Mouse (Mus musculus) induced T-regulatory cell, adult 2 months (primary cell): ENCODE measurements around the gene Car1.
"Not testable (repeated sequence)": the region's sequence is repeated elsewhere in the genome, so short reads cannot be mapped to it uniquely, and the experiment has no call there.

Experiments used
- DNase-seq: peaks from one replicate; pipeline ENCODE4 v3.0.0-alpha.2; 2012; ENCODE audit warnings: low read depth

Gene Car1

DNA sequence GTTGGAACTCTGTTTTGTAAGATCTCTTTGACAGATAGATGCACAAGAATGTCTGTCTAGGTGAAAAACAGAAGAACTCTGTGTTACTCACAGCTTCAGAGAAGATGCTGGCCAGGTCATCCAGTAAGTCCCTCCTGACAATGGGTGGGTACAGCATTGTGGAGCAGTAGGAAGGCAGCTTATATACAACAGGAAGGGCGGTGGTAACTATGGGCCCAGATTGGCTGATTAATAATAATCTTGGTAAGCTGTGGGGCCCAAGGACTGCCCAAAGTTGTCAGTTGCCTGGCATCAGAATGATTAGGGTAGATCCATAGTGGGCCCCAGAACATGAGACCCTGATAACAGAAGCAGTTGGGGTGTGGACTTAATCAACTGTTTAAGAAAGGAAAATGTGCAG lies at the start of gene Car1:
Gene Car1 (minus strand): TSS at position 158 of the 400 bp plus-strand sequence.
- no peak for DNase-seq

GRCm38 (mm10) chr3:14857874-14858273 lies 49.7 kb upstream of the Car1 start:
- no peak for DNase-seq

GRCm38 (mm10) chr3:14854446-14854845 lies 46.3 kb upstream of the Car1 start:
- no peak for DNase-seq

DNA sequence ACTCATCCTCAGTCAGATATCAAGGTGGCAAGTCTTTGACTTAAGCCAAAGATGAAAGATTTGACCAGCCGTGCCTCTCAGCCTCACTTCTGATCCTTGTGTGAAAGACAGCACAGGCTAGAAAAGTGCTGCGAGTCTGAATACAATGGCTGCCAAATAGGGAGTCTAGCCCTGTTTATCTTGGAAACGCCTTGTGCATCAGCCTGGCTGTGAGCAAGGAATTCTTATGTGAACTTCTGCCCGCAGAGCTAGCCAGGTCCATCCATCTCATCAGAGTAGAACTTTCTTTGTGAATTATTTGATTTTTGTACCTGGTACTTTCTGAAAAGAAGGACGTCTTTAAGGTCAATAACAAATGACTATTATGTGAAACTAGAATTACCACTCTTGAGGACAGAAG lies 45.8 kb upstream of the Car1 start:
- no peak for DNase-seq

DNA sequence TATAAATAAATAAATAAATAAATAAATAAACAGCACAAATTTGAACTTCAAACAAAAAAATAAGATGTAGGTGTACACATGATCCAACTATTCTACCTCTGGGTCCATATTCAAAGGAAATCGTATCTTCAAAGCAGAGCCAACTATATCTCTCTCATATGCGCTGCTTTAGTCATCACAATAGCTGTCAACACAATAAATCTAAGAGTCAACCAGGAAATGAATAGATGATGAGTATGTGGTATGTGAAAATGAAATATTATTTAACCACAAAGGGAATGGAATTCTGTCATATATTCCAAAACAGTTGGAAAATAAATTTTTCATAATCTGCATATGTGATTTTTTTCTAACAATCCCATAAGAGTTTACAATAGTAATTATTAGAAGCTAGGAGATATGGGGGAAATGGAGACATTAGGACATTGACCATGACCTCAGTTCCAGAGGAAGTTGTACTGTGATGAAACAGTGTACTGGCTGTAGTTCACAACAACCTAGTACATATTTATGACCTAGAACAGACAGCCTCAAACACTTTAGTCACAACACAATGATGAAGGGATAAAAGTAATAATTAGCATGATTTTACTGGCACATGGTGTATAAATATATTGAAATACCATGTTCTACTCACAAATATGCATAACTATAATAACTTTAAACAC lies 40.6 kb upstream of the Car1 start:
- no peak for DNase-seq

GRCm38 (mm10) chr3:14839466-14840118 lies 31.4 kb upstream of the Car1 start:
- no peak for DNase-seq

GRCm38 (mm10) chr3:14838936-14839335 lies 30.8 kb upstream of the Car1 start:
- DNase-seq = no peak

- DNase-seq = no peak
Measured at GRCm38 (mm10) chr3:14832766-14833165, 24.6 kb upstream of the Car1 start.

- DNase-seq = no peak
Measured at GRCm38 (mm10) chr3:14831219-14831835, 23.2 kb upstream of the Car1 start.

DNA sequence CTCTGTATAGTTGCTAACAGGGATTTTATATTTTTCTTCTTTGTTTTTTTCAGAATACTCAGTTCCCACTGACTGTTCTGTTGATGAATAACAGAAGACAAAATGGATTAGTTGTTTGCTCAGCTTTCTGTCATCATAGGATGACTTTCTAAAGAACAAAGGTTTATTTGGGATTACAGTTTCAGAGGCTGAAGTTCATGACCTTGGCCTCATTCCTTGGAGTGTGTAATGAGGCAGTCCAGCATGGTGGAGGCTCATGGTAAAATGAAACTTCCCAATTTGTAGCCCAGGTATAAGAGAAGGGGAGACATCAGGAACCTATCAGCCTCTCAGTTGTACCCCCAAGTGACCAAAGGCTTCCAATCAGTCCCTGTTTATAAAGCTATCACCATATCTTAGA lies 20.7 kb upstream of the Car1 start:
- no peak for DNase-seq

DNA sequence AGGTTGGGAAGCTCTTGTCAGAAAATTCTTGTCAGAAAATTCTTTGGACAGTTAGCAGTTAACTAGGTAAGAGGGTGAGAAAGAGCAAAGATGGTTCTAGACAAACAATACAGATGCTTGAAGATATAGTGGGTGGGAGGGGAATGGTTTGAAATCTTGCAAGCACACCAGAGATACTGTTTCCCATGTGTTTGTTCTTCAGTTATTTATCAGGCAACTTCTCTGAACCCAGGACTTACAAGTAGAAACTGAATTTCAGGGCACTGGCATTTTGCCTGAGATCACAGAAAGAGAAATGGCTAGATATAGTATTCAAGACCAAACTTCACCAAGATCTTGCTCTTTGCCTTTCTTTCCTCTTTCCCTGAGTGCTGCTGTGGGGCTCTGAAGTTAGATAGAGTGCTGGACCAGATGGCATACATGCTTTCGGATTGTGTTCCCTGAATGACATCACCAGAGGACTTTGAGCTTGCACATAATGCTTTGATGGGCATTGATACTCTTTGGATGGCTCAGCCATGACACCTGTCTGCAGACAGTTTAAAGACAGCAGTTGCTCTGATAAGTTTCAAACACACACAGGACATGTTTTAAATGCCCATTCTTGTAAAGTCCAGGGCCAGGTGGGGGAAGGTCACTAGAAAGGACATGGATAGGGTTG lies 11.8 kb upstream of the Car1 start:
- DNase-seq = no peak

DNA sequence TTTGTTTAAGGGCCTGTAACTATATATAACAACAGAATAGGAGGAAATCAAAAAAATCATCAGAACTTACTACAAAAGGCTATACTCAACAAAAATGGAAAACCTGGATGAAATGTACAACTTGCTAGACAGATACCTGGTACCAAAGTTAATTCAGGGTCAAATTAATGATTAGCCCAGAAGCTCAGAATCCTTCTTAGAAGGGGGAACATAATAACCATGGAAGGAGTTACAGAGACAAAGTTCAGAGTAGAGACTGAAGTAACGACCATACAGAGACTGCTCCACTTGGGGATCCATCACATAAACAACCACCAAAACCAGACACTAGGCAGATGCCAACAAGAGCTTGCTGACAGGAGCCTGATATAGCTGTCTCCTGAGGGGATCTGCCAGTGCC lies 7.2 kb upstream of the Car1 start:
- not testable (repeated sequence) for DNase-seq

GRCm38 (mm10) chr3:14806702-14807101 lies 1.5 kb downstream of the Car1 start:
- DNase-seq = no peak

GRCm38 (mm10) chr3:14805962-14806361 lies 2.2 kb downstream of the Car1 start:
- DNase-seq = no peak

DNA sequence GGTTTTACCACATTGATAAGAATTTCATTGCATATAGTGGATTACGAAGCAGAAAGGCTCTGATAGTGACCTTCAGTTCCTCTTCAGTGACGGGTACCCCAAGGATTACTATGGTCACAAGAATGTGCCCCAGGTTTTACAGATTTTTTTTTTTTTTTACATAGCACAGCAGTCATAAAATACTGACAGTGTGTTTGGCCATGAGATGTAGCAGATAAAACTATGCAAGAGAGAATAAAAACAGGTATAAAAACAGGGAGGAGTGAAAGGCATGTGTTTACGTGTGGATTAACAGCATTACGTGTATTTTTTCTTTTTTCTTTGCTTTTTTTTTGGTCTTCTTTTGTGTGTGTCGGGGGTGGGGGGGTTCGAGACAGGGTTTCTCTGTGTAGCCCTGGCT lies 3.3 kb downstream of the Car1 start:
- no peak for DNase-seq

- no peak for DNase-seq
Measured at GRCm38 (mm10) chr3:14797069-14797468, 11.1 kb downstream of the Car1 start.

GRCm38 (mm10) chr3:14795292-14796020 lies 12.7 kb downstream of the Car1 start:
- DNase-seq = no peak

DNA sequence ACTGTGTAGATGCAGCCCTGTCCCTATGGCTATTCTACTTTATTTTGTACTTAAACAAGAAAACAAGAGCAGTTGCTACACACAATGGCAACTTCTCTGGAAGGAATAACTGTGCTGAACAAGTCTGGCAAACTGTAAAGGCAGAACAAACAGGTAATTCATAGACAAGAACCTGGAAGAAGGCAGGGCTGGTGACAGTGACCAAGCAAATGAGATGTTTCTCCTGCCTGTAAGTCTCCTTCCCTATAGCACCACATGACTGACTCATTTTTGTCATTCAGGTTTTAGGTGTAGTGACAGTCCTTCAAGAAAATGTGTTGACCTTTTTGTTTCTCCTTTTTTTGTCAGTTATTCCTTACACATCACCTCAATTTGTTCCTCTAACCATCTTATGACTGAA lies 16.1 kb downstream of the Car1 start:
- DNase-seq = no peak

DNA sequence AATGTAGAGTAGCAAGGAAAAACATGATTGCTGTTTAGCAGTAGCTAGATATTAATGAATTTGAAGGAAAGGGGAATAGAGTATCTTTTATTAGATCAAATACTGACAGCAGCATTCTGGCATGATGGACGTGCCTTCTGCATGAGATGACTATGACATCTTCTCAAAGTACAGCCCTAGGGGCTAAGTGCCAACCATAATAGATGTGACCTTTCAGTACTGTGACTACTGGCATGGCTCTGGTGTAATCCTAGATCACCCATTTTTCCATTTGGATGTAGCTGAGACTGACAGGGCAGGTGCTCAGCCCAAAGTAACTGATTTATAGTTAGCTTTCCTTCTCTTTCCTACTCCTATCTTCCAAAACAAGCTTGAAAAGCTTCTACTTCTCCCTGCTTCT lies 20.6 kb downstream of the Car1 start:
- no peak for DNase-seq

DNA sequence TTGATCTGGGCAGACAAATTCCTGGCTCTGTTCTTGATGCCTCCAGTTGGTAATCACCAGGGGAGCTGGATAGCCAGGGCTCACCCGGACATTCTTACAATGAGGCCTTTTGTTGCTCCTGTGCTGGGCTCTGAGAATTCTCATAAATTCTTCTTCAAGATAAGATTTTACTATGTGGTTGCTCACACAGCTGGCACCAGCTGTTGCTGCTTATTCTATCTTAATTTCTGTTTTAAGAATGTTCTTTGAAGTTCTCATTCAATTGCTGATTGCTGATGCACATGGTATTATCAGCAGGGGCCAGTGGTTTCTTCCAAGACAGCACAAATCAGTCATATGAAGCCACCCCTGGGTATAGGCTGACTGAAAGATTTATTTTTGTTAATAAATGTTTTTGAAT lies 21.0 kb downstream of the Car1 start:
- no peak for DNase-seq

DNA sequence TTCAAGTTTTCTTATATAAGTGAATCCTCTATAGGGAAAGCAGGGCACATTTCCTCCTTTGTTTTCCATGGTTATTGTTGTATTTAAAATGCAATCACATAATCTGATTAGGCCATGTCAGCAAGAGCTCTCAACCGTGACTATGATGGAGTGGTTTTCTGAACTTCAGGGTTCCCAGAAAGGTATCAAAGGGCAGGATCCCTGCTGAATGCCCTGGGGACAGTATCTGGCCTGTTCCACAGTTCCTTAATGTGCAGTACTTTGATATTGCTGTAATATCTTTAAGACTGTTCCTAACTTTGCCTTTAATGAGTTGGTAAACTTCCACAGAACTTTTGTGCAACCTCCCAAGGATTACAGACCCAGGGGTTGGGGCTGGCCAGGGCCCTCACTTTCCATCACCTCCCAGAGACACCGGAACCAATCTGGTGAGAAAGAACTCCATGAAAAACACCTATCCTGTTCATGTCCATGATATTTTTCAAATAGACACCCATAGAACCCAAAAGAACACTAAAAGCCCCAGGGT lies 21.6 kb downstream of the Car1 start:
- no peak for DNase-seq

GRCm38 (mm10) chr3:14785353-14785752 lies 22.8 kb downstream of the Car1 start:
- no peak for DNase-seq
